Comparison of ENCODE assay signal across 24 mouse cellular contexts in the genomic region with DNA sequence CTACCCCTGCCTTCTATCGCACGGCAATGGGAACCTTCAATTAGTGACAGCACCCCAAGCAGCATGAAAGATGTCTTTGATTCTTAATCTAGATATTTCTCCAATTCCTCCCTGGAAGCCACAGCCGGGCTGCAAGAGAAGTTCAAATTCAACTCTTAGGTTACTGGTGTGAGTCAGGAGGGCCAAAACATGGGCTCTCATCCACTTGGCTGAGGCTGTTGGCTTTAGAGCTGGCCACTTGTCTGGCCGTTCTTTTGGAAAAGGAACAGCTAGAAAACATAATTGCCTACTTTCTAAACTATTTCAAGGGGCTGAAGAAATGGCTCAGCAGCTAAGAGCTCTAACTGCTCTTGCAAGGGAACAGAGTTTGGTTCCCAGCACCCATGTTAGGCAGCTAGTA. TPM values are rescaled to one million over a fixed set of nuclear protein-coding genes. Genes with fewer than 3 reads are reported as not detected.
A peak's percentile ranks its signal among the peaks of the same experiment; 100 is the strongest.
DNase-seq lines count a peak whose midpoint lies in the region; ATAC-seq and TF ChIP-seq lines count a peak whose summit lies in the region.
"Had no signal": no experiment of that assay in that cellular context is flagged by ENCODE, and none has a peak within 500 bp of the region (broad histone marks: within the 10 kb centered on the region; RNA-seq: fewer than 3 reads in every experiment).

No protein-coding gene starts in this region.

- H3K4me3 ChIP-seq in layer of hippocampus, adult 2 months: no peak overlapping the region
- H3K4me3 ChIP-seq: heart, embryonic 13.5 days; limb, embryonic 13.5 days; liver, embryonic 13.5 days; lung, embryonic 15.5 days; midbrain, embryonic 15.5 days; myocyte; neural tube, embryonic 13.5 days; stomach, embryonic 15.5 days had no signal

- intact Hi-C loops in gastrocnemius, postnatal 36 days (cut with DNase I): no loop called here

- TF ChIP-seq CTCF in layer of hippocampus, adult 2 months (conservative IDR thresholded peaks at IDR 0.05): no peak

- peak; percentile 89 for DNase-seq in heart, adult 11 months
- DNase-seq in heart, postnatal 4 days: no peak
- DNase-seq in layer of hippocampus, adult 2 months (ENCODE audit: low spot score in 2 of 2): no peak
- no peak for DNase-seq in layer of hippocampus, adult 8-10 months (ENCODE audit: low spot score in 2 of 2)
- DNase-seq in fibroblast of lung, adult 2 months (ENCODE audit: low read depth): peak; percentile 90
- DNase-seq in gastrocnemius, postnatal 36 days: peak; percentile 52 to 58
- no peak for DNase-seq in adrenal gland, postnatal 36 days
- DNase-seq: cerebellum, postnatal 25 days; forebrain, postnatal 0 days; kidney, adult 9 months; kidney, postnatal 25 days; liver, embryonic 13.5 days; thymus, postnatal 25 days had no signal

- no peak for ATAC-seq in monocyte, adult 5-6 weeks (replicated peaks; ENCODE audit: insufficient number of reproducible peaks, low FRiP score, low TSS enrichment, poor library complexity, severe bottlenecking)
- ATAC-seq: forebrain, postnatal 0 days; hindbrain, postnatal 0 days; intestine, embryonic 16.5 days; midbrain, embryonic 15.5 days had no signal

- H3K27ac ChIP-seq in layer of hippocampus, adult 2 months: 0 out of 2 replicates have a peak overlapping the region, but pooled peaks have one; percentile 18
- H3K27ac ChIP-seq: heart, embryonic 13.5 days; hindbrain, postnatal 0 days; limb, embryonic 13.5 days; liver, embryonic 13.5 days; lung, embryonic 15.5 days; macrophage; midbrain, embryonic 15.5 days; neural tube, embryonic 13.5 days; stomach, embryonic 15.5 days had no signal

RNA-seq across cellular contexts. Expression of a gene that starts 51.8 kb away (rescaled TPM):
- total RNA-seq in heart, postnatal 4 days (2021): 10 to 100 TPM; 48.0 to 57.3 TPM
- total RNA-seq in layer of hippocampus, adult 2 months (2021): 100 to 1,000 TPM; 709 to 737 TPM
- 100 to 1,000 TPM; 617 to 716 (median 673) TPM for total RNA-seq in layer of hippocampus, adult 8-10 months (2022)
- total RNA-seq in gastrocnemius, postnatal 36 days (2021): 1 to 10 TPM; 8.4 to 9.5 TPM
- total RNA-seq in adrenal gland, postnatal 36 days (2021): 100 to 1,000 TPM in 1 of 2 experiments, 10 to 100 TPM in 1; 65.1 to 216 TPM
- 0.11 to 0.19 TPM (median 0.19 TPM) in 3 replicates for total RNA-seq in monocyte, adult 5-6 weeks (2017)

Comparison
In these comparisons a context has a peak if more than half of its experiments do, and no peak if none do; other contexts are left out.
1. DNase-seq: peak in heart, adult 11 months (single experiment), fibroblast of lung, adult 2 months (single experiment) and gastrocnemius, postnatal 36 days (2 of 2); none in heart, postnatal 4 days (single experiment), layer of hippocampus, adult 2 months (0 of 2), layer of hippocampus, adult 8-10 months (0 of 2) and adrenal gland, postnatal 36 days (0 of 2).
2. RNA of a gene that starts 51.8 kb away (total RNA-seq): 709 to 737 TPM in layer of hippocampus, adult 2 months, 617 to 716 TPM in layer of hippocampus, adult 8-10 months, 65.1 to 216 TPM in adrenal gland, postnatal 36 days and 48.0 to 57.3 TPM in heart, postnatal 4 days; 8.4 to 9.5 TPM in gastrocnemius, postnatal 36 days and 0.11 to 0.19 TPM in monocyte, adult 5-6 weeks; every median in the first group is over 4 times any median in the second.